Mouse (Mus musculus): ENCODE measurements around the gene Gprc5d. TPM values are rescaled to one million over a fixed set of nuclear protein-coding genes. Genes with fewer than 3 reads are reported as not detected.

The Gprc5d gene
- polyA plus RNA-seq, 1 experiment from 2014 or later, result not detected

GRCm38 (mm10) chr6:135158509-135158908 is 40.4 kb upstream of the Gprc5d start:
- Histone ChIP-seq H3K9ac (replicated peaks; ENCODE audit: low read length) (no peak overlapping the region), H3K36me3 (replicated peaks; ENCODE audit: control insufficient read depth, insufficient read depth, low read depth, low read length) (no peaks in the 10 kb centered on the region), H3K27ac (replicated peaks; ENCODE audit: low read depth, low read length) (no peak overlapping the region), H3K9me3 (replicated peaks; ENCODE audit: control insufficient read depth, low read length) (no peaks in the 10 kb centered on the region), H3K4me1 (ENCODE audit: control insufficient read depth, insufficient read depth, low read length) (no peaks in the 10 kb centered on the region), H3K4me2 (ENCODE audit: low read depth, low read length) (no peak overlapping the region), H3K4me3 (ENCODE audit: low read depth, low read length) (no peak overlapping the region), H3K27me3 (ENCODE audit: control insufficient read depth, insufficient read depth, low read length) (no peaks in the 10 kb centered on the region)
- ATAC-seq (replicated peaks; ENCODE audit: insufficient number of reproducible peaks, low FRiP score, low TSS enrichment, low read depth), result no peak
- whole genome bisulfite sequencing, result 53% methylated on average over 4 of the region's 4 CpGs
- no peak for DNase-seq (ENCODE audit: low spot score)

DNA sequence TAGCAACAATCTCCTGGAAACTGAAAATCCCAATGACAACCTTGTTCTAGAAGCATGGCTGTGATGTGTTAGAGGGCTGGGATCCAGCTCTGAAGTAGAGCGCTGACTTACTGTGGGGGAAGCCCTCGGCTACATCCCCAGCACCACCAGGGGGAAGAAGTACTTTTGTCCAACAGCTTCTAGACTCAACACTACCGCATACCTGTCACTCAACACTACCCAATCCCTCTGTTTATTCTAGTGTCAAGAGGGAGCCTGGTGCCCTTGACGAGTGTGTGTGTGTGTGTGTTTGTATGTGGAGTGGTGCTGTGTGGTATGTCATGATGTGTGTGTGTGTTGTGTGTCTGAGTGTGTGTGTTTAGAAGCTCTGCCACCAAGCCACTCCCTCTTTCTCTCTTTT is 39.4 kb upstream of the Gprc5d start:
- WGBS, result 74% methylated on average over 4 of the region's 4 CpGs
- no peak overlapping the region for H3K4me3 ChIP-seq (ENCODE audit: low read depth, low read length)
- ATAC-seq (replicated peaks; ENCODE audit: insufficient number of reproducible peaks, low FRiP score, low TSS enrichment, low read depth) (no peak), DNase-seq (ENCODE audit: low spot score) (no peak)
- no peaks in the 10 kb centered on the region for H3K27me3 ChIP-seq (ENCODE audit: control insufficient read depth, insufficient read depth, low read length)
- no peak overlapping the region for H3K27ac ChIP-seq (replicated peaks; ENCODE audit: low read depth, low read length)
- no peak overlapping the region for H3K9ac ChIP-seq (replicated peaks; ENCODE audit: low read length)
- H3K4me2 ChIP-seq (ENCODE audit: low read depth, low read length), result no peak overlapping the region
- H3K9me3 ChIP-seq (replicated peaks; ENCODE audit: control insufficient read depth, low read length), result no peaks in the 10 kb centered on the region
- no peaks in the 10 kb centered on the region for H3K36me3 ChIP-seq (replicated peaks; ENCODE audit: control insufficient read depth, insufficient read depth, low read depth, low read length)
- no peaks in the 10 kb centered on the region for H3K4me1 ChIP-seq (ENCODE audit: control insufficient read depth, insufficient read depth, low read length)

GRCm38 (mm10) chr6:135156597-135156996 is 38.5 kb upstream of the Gprc5d start:
- DNase-seq (ENCODE audit: low spot score) (no peak), ATAC-seq (replicated peaks; ENCODE audit: insufficient number of reproducible peaks, low FRiP score, low TSS enrichment, low read depth) (no peak)
- Histone ChIP-seq H3K4me1 (ENCODE audit: control insufficient read depth, insufficient read depth, low read length) (no peaks in the 10 kb centered on the region), H3K36me3 (replicated peaks; ENCODE audit: control insufficient read depth, insufficient read depth, low read depth, low read length) (no peaks in the 10 kb centered on the region), H3K27ac (replicated peaks; ENCODE audit: low read depth, low read length) (no peak overlapping the region), H3K9me3 (replicated peaks; ENCODE audit: control insufficient read depth, low read length) (no peaks in the 10 kb centered on the region), H3K27me3 (ENCODE audit: control insufficient read depth, insufficient read depth, low read length) (no peaks in the 10 kb centered on the region), H3K9ac (replicated peaks; ENCODE audit: low read length) (no peak overlapping the region), H3K4me3 (ENCODE audit: low read depth, low read length) (no peak overlapping the region), H3K4me2 (ENCODE audit: low read depth, low read length) (no peak overlapping the region)
- 76% methylated on average over 8 of the region's 8 CpGs for WGBS

GRCm38 (mm10) chr6:135153719-135154118 is 35.6 kb upstream of the Gprc5d start:
- 86% methylated on average over 5 of the region's 5 CpGs for WGBS
- no peak for DNase-seq (ENCODE audit: low spot score)
- ATAC-seq (replicated peaks; ENCODE audit: insufficient number of reproducible peaks, low FRiP score, low TSS enrichment, low read depth), result no peak

DNA sequence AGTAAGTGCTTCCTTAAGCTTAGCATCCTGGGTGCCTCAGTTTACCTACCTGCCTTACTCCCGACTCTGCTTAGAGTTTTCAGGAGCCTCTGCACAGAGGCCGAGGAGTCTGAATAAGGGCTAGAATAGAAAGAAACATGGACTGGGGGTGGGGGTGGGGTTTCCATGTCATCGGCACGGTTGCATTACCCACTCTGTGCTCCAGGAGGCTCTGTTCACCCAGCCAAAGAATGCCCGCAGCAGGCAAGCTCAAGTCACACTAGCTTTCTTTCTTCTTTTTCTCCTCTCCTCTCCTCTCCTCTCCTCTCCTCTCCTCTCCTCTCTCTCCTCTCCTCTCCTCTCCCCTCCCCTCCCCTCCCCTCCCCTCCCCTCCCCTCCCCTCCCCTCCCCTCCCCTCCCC is 32.2 kb upstream of the Gprc5d start:
- H3K27ac ChIP-seq (replicated peaks; ENCODE audit: low read depth, low read length), result no peak overlapping the region
- H3K9ac ChIP-seq (replicated peaks; ENCODE audit: low read length), result no peak overlapping the region
- H3K4me1 ChIP-seq (ENCODE audit: control insufficient read depth, insufficient read depth, low read length), result no peaks in the 10 kb centered on the region
- no peak overlapping the region for H3K4me2 ChIP-seq (ENCODE audit: low read depth, low read length)
- no peak overlapping the region for H3K4me3 ChIP-seq (ENCODE audit: low read depth, low read length)
- ATAC-seq (replicated peaks; ENCODE audit: insufficient number of reproducible peaks, low FRiP score, low TSS enrichment, low read depth) (no peak), DNase-seq (ENCODE audit: low spot score) (peak; percentile 63)
- 35% methylated on average over 5 of the region's 5 CpGs for WGBS
- no peaks in the 10 kb centered on the region for H3K36me3 ChIP-seq (replicated peaks; ENCODE audit: control insufficient read depth, insufficient read depth, low read depth, low read length)
- no peaks in the 10 kb centered on the region for H3K9me3 ChIP-seq (replicated peaks; ENCODE audit: control insufficient read depth, low read length)
- no peaks in the 10 kb centered on the region for H3K27me3 ChIP-seq (ENCODE audit: control insufficient read depth, insufficient read depth, low read length)

More at GRCm38 (mm10) chr6:135153719-135154118, 35.6 kb upstream of the Gprc5d start:
- Histone ChIP-seq H3K27ac (replicated peaks; ENCODE audit: low read depth, low read length) (no peak overlapping the region), H3K27me3 (ENCODE audit: control insufficient read depth, insufficient read depth, low read length) (no peaks in the 10 kb centered on the region), H3K9me3 (replicated peaks; ENCODE audit: control insufficient read depth, low read length) (no peaks in the 10 kb centered on the region), H3K36me3 (replicated peaks; ENCODE audit: control insufficient read depth, insufficient read depth, low read depth, low read length) (no peaks in the 10 kb centered on the region), H3K9ac (replicated peaks; ENCODE audit: low read length) (no peak overlapping the region), H3K4me3 (ENCODE audit: low read depth, low read length) (no peak overlapping the region), H3K4me1 (ENCODE audit: control insufficient read depth, insufficient read depth, low read length) (no peaks in the 10 kb centered on the region), H3K4me2 (ENCODE audit: low read depth, low read length) (no peak overlapping the region)

DNA sequence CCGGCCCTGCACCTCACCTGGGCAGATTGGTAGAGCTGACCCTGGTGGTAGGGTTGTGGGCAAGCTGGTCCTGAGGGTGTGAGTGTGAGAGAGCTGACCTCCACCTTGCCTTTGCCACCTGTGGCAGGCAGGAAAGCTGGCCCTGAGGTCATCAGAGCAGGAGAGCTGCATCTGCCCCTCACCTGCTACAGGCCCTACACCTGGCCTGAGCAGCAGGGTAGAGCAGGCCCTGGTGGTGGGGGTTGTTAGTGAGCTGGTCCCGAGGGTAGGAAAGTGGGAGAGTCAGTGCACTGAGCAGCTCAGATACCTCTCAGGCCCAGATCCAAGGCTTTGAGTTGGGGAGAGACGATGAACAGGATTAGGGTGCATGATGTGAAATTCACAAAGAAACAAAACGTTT is 31.6 kb upstream of the Gprc5d start:
- Histone ChIP-seq H3K27me3 (ENCODE audit: control insufficient read depth, insufficient read depth, low read length) (no peaks in the 10 kb centered on the region), H3K4me2 (ENCODE audit: low read depth, low read length) (no peak overlapping the region), H3K4me1 (ENCODE audit: control insufficient read depth, insufficient read depth, low read length) (no peaks in the 10 kb centered on the region), H3K9ac (replicated peaks; ENCODE audit: low read length) (no peak overlapping the region), H3K36me3 (replicated peaks; ENCODE audit: control insufficient read depth, insufficient read depth, low read depth, low read length) (no peaks in the 10 kb centered on the region), H3K27ac (replicated peaks; ENCODE audit: low read depth, low read length) (no peak overlapping the region), H3K4me3 (ENCODE audit: low read depth, low read length) (no peak overlapping the region), H3K9me3 (replicated peaks; ENCODE audit: control insufficient read depth, low read length) (no peaks in the 10 kb centered on the region)
- WGBS, result 69% methylated on average over 4 of the region's 4 CpGs
- ATAC-seq (replicated peaks; ENCODE audit: insufficient number of reproducible peaks, low FRiP score, low TSS enrichment, low read depth) (no peak), DNase-seq (ENCODE audit: low spot score) (no peak)

DNA sequence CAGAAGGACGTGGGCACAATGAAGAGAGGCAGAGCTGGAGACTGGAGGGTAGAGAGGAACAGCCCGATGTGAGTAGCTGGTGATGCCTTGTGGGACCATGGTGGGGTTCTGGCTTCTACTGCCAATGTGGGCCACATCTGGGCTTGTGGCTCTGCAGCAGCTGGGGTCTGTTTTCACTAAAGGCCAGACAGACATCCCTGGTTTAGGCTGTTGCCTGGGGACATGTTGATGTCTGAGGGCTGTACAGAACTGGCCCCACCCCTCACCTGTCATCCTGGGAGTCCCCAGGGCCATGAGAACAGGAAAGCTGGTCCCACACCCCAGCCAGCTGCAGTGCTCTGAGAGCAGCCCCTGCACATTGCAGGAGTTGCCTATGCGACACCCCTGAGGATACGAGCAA is 31.1 kb upstream of the Gprc5d start:
- 73% methylated on average over 4 of the region's 4 CpGs for WGBS
- no peak for DNase-seq (ENCODE audit: low spot score)
- Histone ChIP-seq H3K4me1 (ENCODE audit: control insufficient read depth, insufficient read depth, low read length) (no peaks in the 10 kb centered on the region), H3K36me3 (replicated peaks; ENCODE audit: control insufficient read depth, insufficient read depth, low read depth, low read length) (no peaks in the 10 kb centered on the region), H3K9ac (replicated peaks; ENCODE audit: low read length) (no peak overlapping the region), H3K27ac (replicated peaks; ENCODE audit: low read depth, low read length) (no peak overlapping the region), H3K9me3 (replicated peaks; ENCODE audit: control insufficient read depth, low read length) (no peaks in the 10 kb centered on the region), H3K4me3 (ENCODE audit: low read depth, low read length) (no peak overlapping the region), H3K27me3 (ENCODE audit: control insufficient read depth, insufficient read depth, low read length) (no peaks in the 10 kb centered on the region), H3K4me2 (ENCODE audit: low read depth, low read length) (no peak overlapping the region)
- no peak for ATAC-seq (replicated peaks; ENCODE audit: insufficient number of reproducible peaks, low FRiP score, low TSS enrichment, low read depth)

DNA sequence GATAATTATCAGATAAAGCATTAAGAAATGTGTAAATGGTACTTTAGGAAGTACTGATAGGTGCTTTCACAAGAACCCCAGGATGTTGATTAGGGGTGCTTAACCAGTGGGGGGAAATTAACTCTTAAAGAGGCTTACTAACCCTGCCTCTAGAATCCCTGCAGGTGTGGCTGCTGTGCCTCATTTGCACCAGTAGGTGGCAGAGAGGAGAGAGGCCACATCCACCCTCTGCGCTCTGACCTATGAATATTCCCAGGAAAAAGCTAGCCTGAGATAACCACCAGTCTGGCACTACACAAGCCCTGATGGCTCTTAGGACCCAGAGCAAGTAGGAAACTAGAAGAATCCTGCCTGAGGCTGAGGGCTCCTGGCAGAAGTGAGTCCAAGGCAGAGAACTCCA is 30.4 kb upstream of the Gprc5d start:
- Histone ChIP-seq H3K4me1 (ENCODE audit: control insufficient read depth, insufficient read depth, low read length) (no peaks in the 10 kb centered on the region), H3K9ac (replicated peaks; ENCODE audit: low read length) (no peak overlapping the region), H3K9me3 (replicated peaks; ENCODE audit: control insufficient read depth, low read length) (no peaks in the 10 kb centered on the region), H3K27me3 (ENCODE audit: control insufficient read depth, insufficient read depth, low read length) (no peaks in the 10 kb centered on the region), H3K4me3 (ENCODE audit: low read depth, low read length) (no peak overlapping the region), H3K36me3 (replicated peaks; ENCODE audit: control insufficient read depth, insufficient read depth, low read depth, low read length) (no peaks in the 10 kb centered on the region), H3K27ac (replicated peaks; ENCODE audit: low read depth, low read length) (no peak overlapping the region), H3K4me2 (ENCODE audit: low read depth, low read length) (no peak overlapping the region)
- WGBS, result 29% methylated on average over 1 of the region's 1 CpGs
- ATAC-seq (replicated peaks; ENCODE audit: insufficient number of reproducible peaks, low FRiP score, low TSS enrichment, low read depth) (no peak), DNase-seq (ENCODE audit: low spot score) (peak; percentile 46)

All from embryonic facial prominence, embryonic 11.5 days (tissue).